Mouse (Mus musculus): ENCODE measurements around the gene Spock1. TPM values are rescaled to one million over a fixed set of nuclear protein-coding genes. Genes with fewer than 3 reads are reported as not detected.

The Spock1 gene
- total RNA-seq, 1 experiment from 2014 or later = not detected

GRCm38 (mm10) chr13:57867586-57867985, 40.5 kb downstream of the Spock1 start:
- no peak for ATAC-seq (replicated peaks; ENCODE audit: low read depth, poor library complexity, severe bottlenecking)

- ATAC-seq (replicated peaks; ENCODE audit: low read depth, poor library complexity, severe bottlenecking) = no peak
Observed at GRCm38 (mm10) chr13:57865029-57865428, 43.1 kb downstream of the Spock1 start.

- ATAC-seq (replicated peaks; ENCODE audit: low read depth, poor library complexity, severe bottlenecking) = no peak
Observed at GRCm38 (mm10) chr13:57858491-57858890, 49.6 kb downstream of the Spock1 start.

GRCm38 (mm10) chr13:57857016-57857415, 51.1 kb downstream of the Spock1 start:
- no peak for ATAC-seq (replicated peaks; ENCODE audit: low read depth, poor library complexity, severe bottlenecking)

- ATAC-seq (replicated peaks; ENCODE audit: low read depth, poor library complexity, severe bottlenecking) = no peak
Observed at GRCm38 (mm10) chr13:57856311-57856853, 51.8 kb downstream of the Spock1 start.

- ATAC-seq (replicated peaks; ENCODE audit: low read depth, poor library complexity, severe bottlenecking) = no peak
Observed at GRCm38 (mm10) chr13:57855766-57856165, 52.4 kb downstream of the Spock1 start.

GRCm38 (mm10) chr13:57854416-57854815, 53.7 kb downstream of the Spock1 start:
- ATAC-seq (replicated peaks; ENCODE audit: low read depth, poor library complexity, severe bottlenecking) = no peak

- no peak for ATAC-seq (replicated peaks; ENCODE audit: low read depth, poor library complexity, severe bottlenecking)
Observed at GRCm38 (mm10) chr13:57853621-57854020, 54.5 kb downstream of the Spock1 start.

- no peak for ATAC-seq (replicated peaks; ENCODE audit: low read depth, poor library complexity, severe bottlenecking)
Observed at GRCm38 (mm10) chr13:57853156-57853555, 55.0 kb downstream of the Spock1 start.

- no peak for ATAC-seq (replicated peaks; ENCODE audit: low read depth, poor library complexity, severe bottlenecking)
Observed at GRCm38 (mm10) chr13:57848931-57849330, 59.2 kb downstream of the Spock1 start.

GRCm38 (mm10) chr13:57847101-57847500, 61.0 kb downstream of the Spock1 start:
- ATAC-seq (replicated peaks; ENCODE audit: low read depth, poor library complexity, severe bottlenecking) = no peak

- ATAC-seq (replicated peaks; ENCODE audit: low read depth, poor library complexity, severe bottlenecking) = no peak
Observed at GRCm38 (mm10) chr13:57846468-57846867, 61.7 kb downstream of the Spock1 start.

- no peak for ATAC-seq (replicated peaks; ENCODE audit: low read depth, poor library complexity, severe bottlenecking)
Observed at GRCm38 (mm10) chr13:57841141-57841848, 66.8 kb downstream of the Spock1 start.

GRCm38 (mm10) chr13:57837691-57838437, 70.3 kb downstream of the Spock1 start:
- no peak for ATAC-seq (replicated peaks; ENCODE audit: low read depth, poor library complexity, severe bottlenecking)

GRCm38 (mm10) chr13:57831374-57832163, 76.6 kb downstream of the Spock1 start:
- no peak for ATAC-seq (replicated peaks; ENCODE audit: low read depth, poor library complexity, severe bottlenecking)

- ATAC-seq (replicated peaks; ENCODE audit: low read depth, poor library complexity, severe bottlenecking) = no peak
Observed at GRCm38 (mm10) chr13:57830896-57831295, 77.2 kb downstream of the Spock1 start.

GRCm38 (mm10) chr13:57830091-57830490, 78.0 kb downstream of the Spock1 start:
- ATAC-seq (replicated peaks; ENCODE audit: low read depth, poor library complexity, severe bottlenecking) = no peak

GRCm38 (mm10) chr13:57816276-57816675, 91.9 kb downstream of the Spock1 start:
- ATAC-seq (replicated peaks; ENCODE audit: low read depth, poor library complexity, severe bottlenecking) = no peak

GRCm38 (mm10) chr13:57812643-57813042, 95.5 kb downstream of the Spock1 start:
- ATAC-seq (replicated peaks; ENCODE audit: low read depth, poor library complexity, severe bottlenecking) = no peak

GRCm38 (mm10) chr13:57811253-57811652, 96.9 kb downstream of the Spock1 start:
- no peak for ATAC-seq (replicated peaks; ENCODE audit: low read depth, poor library complexity, severe bottlenecking)

All from common myeloid progenitor, adult 5-6 weeks (primary cell).